Mouse (Mus musculus) left cerebral cortex, adult 2 months (tissue): ENCODE measurements at regions not wholly inside any gene's neighbourhood (a gene's known extent, or its start where the extent isn't known, plus 50 kb on each side); places are given as distances from the start of the nearest gene placed in this dataset.
A peak's percentile ranks its signal among the peaks of the same experiment; 100 is the strongest.

ENCODE experiments used
- DNase-seq, 2 experiments: peaks; one replicate each; pipeline ENCODE4 v3.0.0; 2021 to 2022; ENCODE audit warnings: low spot score in 2 of 2, mixed read lengths in 1 of 2; ENCODE audit errors: extremely low spot score in 1 of 2
- H3K27ac ChIP-seq: fragments of 200-600 bp; 2 replicates; pipeline ENCODE4 v1.8.1; 2022
- H3K4me3 ChIP-seq: fragments of 200-600 bp; 2 replicates; pipeline ENCODE4 v1.8.1; 2022
- CTCF ChIP-seq: fragments of 200-600 bp; IDR thresholded peaks from 2 replicates; pipeline ENCODE4 v1.8.1; 2022; ENCODE audit warnings: antibody characterized with exemption, mild to moderate bottlenecking, moderate library complexity
- intact Hi-C: fragments of 180-260 bp; cut with DNase I; formaldehyde crosslinking; loops from one replicate; pipeline ENCODE4 v1.15.1; 2025

- TF ChIP-seq CTCF, result no peak
- Histone ChIP-seq H3K27ac (no peak overlapping the region), H3K4me3 (no peak overlapping the region)
- intact Hi-C loops, result no loop called here
- no peak for DNase-seq
Observed at GRCm38 (mm10) chr10:10046753-10047152, 145.9 kb upstream of the Stxbp5 start.

GRCm38 (mm10) chr10:10046318-10046717, 145.4 kb upstream of the Stxbp5 start:
- intact Hi-C loops, result no loop called here
- DNase-seq, result no peak
- H3K4me3 ChIP-seq, result no peak overlapping the region
- H3K27ac ChIP-seq, result no peak overlapping the region
- TF ChIP-seq CTCF, result no peak

- no peak overlapping the region for H3K4me3 ChIP-seq
- DNase-seq, result no peak
- intact Hi-C loops, result no loop called here
- no peak for TF ChIP-seq CTCF
- H3K27ac ChIP-seq, result no peak overlapping the region
Observed at GRCm38 (mm10) chr10:10009244-10009643, 108.4 kb upstream of the Stxbp5 start.

- Histone ChIP-seq H3K27ac (no peak overlapping the region), H3K4me3 (no peak overlapping the region)
- TF ChIP-seq CTCF, result no peak
- no peak for DNase-seq
- intact Hi-C loops, result no loop called here
Observed at GRCm38 (mm10) chr10:9998621-9999020, 97.7 kb upstream of the Stxbp5 start.

GRCm38 (mm10) chr10:9996211-9996610, 95.3 kb upstream of the Stxbp5 start:
- no peak for TF ChIP-seq CTCF
- Histone ChIP-seq H3K27ac (no peak overlapping the region), H3K4me3 (no peak overlapping the region)
- no peak for DNase-seq
- intact Hi-C loops, result no loop called here

- Histone ChIP-seq H3K4me3 (no peak overlapping the region), H3K27ac (no peak overlapping the region)
- DNase-seq, result no peak
- no peak for TF ChIP-seq CTCF
- intact Hi-C loops, result no loop called here
Observed at GRCm38 (mm10) chr10:9992798-9993197, 91.9 kb upstream of the Stxbp5 start.

- no peak for TF ChIP-seq CTCF
- no peak for DNase-seq
- Histone ChIP-seq H3K27ac (no peak overlapping the region), H3K4me3 (no peak overlapping the region)
- intact Hi-C loops, result no loop called here
Observed at GRCm38 (mm10) chr10:9985407-9985806, 84.5 kb upstream of the Stxbp5 start.

- no peak for TF ChIP-seq CTCF
- H3K27ac ChIP-seq, result peak overlapping the region; percentile 51; the same call in 1 of the 2 replicates
- intact Hi-C loops, result no loop called here
Observed at GRCm38 (mm10) chr10:9976424-9976823, 75.5 kb upstream of the Stxbp5 start.

More at GRCm38 (mm10) chr10:9976424-9976823, 75.5 kb upstream of the Stxbp5 start:
- peak overlapping the region; percentile 21 for H3K4me3 ChIP-seq
- DNase-seq, result peak; percentile 13 to 17
